Mouse (Mus musculus) cerebellum, postnatal 4 days (tissue): Measurements from ENCODE around the gene Olfr58.
"Not testable (repeated sequence)": the region's sequence is repeated elsewhere in the genome, so short reads cannot be mapped to it uniquely, and the experiment has no call there.

Experiments
- DNase-seq, 2 experiments: peaks; one replicate each; pipeline ENCODE4 v3.0.0; 2022; ENCODE audit warnings: low spot score in 2 of 2, mixed read lengths in 1 of 2

Gene Olfr58

GRCm38 (mm10) chr9:19779983-19780382 lies at the start of gene Olfr58:
Gene Olfr58 (plus strand): TSS chr9:19780283.
- no peak for DNase-seq

- DNase-seq: no peak
Measured at GRCm38 (mm10) chr9:19769136-19769535, 10.9 kb upstream of the Olfr58 start.

GRCm38 (mm10) chr9:19769701-19770100 lies 10.4 kb upstream of the Olfr58 start:
- DNase-seq: no peak

- DNase-seq: no peak
Measured at GRCm38 (mm10) chr9:19803000-19803399, 22.9 kb downstream of the Olfr58 start.

GRCm38 (mm10) chr9:19804606-19805005 lies 24.5 kb downstream of the Olfr58 start, which contains the start of gene Olfr859:
Gene Olfr859 (plus strand): TSS chr9:19804906.
- not testable (repeated sequence) for DNase-seq
